Mouse (Mus musculus) embryonic facial prominence, embryonic 10.5 days (tissue): ENCODE measurements around the gene Krt23. TPM values are rescaled to one million over a fixed set of nuclear protein-coding genes. Genes with fewer than 3 reads are reported as not detected.

Experiments
- DNase-seq: peaks from one replicate; pipeline ENCODE4 v3.0.0-alpha.2; 2017; ENCODE audit warnings: low spot score
- H3K27ac ChIP-seq: fragments of 300-500 bp; sonication (generic); replicated peaks from 2 replicates; pipeline ENCODE4 v1.5.1; 2016; ENCODE audit warnings: mild to moderate bottlenecking
- H3K27me3 ChIP-seq: fragments of 300-500 bp; sonication (generic); replicated peaks from 2 replicates; pipeline ENCODE4 v1.6.1; 2016; ENCODE audit warnings: low read depth, mild to moderate bottlenecking; ENCODE audit not compliant: poor library complexity, severe bottlenecking
- H3K36me3 ChIP-seq: fragments of 300-500 bp; sonication (generic); replicated peaks from 2 replicates; pipeline ENCODE4 v1.6.1; 2016; ENCODE audit warnings: mild to moderate bottlenecking, moderate library complexity
- H3K4me1 ChIP-seq: fragments of 300-500 bp; sonication (generic); 2 replicates; pipeline ENCODE4 v1.6.1; 2016
- H3K4me3 ChIP-seq: fragments of 300-500 bp; sonication (generic); 2 replicates; pipeline ENCODE4 v1.5.1; 2016; ENCODE audit warnings: mild to moderate bottlenecking, moderate library complexity
- H3K9me3 ChIP-seq: fragments of 300-500 bp; sonication (generic); 2 replicates; pipeline ENCODE4 v1.6.1; 2016; ENCODE audit warnings: mild to moderate bottlenecking
- WGBS: fragments of 180-500 bp; shearing (Covaris S2); methylation state at CpG from one replicate; pipeline ENCODE4 v1.1.7; 2016; 5-methylcytosine and 5-hydroxymethylcytosine counted together
- polyA plus RNA-seq: library from polyadenylated mRNA; unstranded; fragments of >200 nt; fragmentation: Nextera tagmentation; extraction: Ambion mirVana; gene quantifications from 2 replicates; pipeline ENCODE4 v1.2.1, GENCODE M21; 2016

Gene Krt23
- polyA plus RNA-seq, 1 experiment from 2014 or later: 0.21 TPM

DNA sequence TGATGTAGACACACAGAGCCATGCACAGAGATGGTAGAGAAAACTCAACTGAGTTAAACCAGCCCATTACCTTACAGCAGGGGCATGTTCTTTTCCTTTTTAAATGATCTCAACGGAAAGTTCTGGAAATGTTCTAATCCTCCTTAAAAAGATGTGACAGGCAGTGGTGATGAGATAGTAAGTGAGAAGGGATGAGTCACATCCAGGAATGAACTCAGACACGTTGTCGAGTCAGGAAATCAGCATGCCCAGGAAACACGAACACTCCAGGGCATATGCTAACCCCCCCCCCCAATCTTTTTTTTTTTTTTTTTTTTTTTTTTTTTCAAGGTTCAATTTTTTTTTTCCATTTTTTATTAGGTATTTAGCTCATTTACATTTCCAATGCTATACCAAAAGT lies 20.5 kb downstream of the Krt23 start:
- no peak for DNase-seq
- no peak overlapping the region for H3K27ac ChIP-seq
- no peaks in the 10 kb centered on the region for H3K36me3 ChIP-seq
- H3K27me3 ChIP-seq: no peaks in the 10 kb centered on the region
- H3K9me3 ChIP-seq: no peaks in the 10 kb centered on the region
- no peaks in the 10 kb centered on the region for H3K4me1 ChIP-seq
- WGBS: 83% methylated on average over 4 of the region's 4 CpGs
- no peak overlapping the region for H3K4me3 ChIP-seq

DNA sequence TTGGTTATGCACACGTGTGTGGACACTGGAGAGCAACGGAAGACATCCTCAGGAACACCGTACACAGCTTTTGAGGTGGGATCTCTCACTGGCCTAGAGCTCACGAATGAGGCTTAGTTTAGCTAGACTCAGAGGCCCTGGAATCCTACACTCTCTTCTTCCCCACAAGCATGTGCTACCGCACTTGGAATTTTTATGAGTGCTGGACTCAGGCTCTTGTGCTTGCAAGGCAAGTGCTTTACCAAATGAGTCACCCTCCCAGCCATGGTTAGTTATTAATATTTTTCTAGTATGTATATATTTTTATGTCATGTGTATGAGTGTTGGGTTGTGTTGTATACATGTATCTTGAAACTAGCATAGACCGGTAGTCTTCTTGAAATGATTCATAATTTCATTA lies 21.0 kb downstream of the Krt23 start:
- Histone ChIP-seq H3K4me3 (no peak overlapping the region), H3K27me3 (no peaks in the 10 kb centered on the region), H3K36me3 (no peaks in the 10 kb centered on the region), H3K9me3 (no peaks in the 10 kb centered on the region), H3K27ac (no peak overlapping the region), H3K4me1 (no peaks in the 10 kb centered on the region)
- no peak for DNase-seq
- WGBS: 95% methylated on average over 6 of the region's 6 CpGs

DNA sequence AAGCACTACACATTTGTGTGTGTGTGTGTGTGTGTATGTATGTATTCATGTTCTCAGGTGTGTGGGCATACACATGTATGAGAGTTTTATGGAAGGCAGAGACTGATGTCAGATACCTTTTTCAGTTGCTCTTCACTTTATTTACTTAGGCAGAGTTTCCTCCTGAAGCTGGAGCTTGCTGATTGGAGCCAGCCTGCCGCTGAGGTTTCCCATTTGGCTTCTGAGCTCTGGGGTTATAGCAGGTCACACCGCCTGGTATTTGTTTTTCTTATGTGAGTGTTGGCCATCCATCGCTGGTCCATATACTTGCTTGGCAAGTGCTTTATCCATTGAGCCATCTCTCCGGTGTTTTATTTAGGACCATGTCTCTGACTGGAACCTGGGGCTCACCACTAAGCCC lies 23.7 kb downstream of the Krt23 start:
- DNase-seq: no peak
- H3K4me1 ChIP-seq: no peaks in the 10 kb centered on the region
- 84% methylated on average over 4 of the region's 4 CpGs for WGBS
- H3K9me3 ChIP-seq: no peaks in the 10 kb centered on the region
- H3K27me3 ChIP-seq: no peaks in the 10 kb centered on the region
- H3K4me3 ChIP-seq: no peak overlapping the region
- no peaks in the 10 kb centered on the region for H3K36me3 ChIP-seq
- no peak overlapping the region for H3K27ac ChIP-seq

DNA sequence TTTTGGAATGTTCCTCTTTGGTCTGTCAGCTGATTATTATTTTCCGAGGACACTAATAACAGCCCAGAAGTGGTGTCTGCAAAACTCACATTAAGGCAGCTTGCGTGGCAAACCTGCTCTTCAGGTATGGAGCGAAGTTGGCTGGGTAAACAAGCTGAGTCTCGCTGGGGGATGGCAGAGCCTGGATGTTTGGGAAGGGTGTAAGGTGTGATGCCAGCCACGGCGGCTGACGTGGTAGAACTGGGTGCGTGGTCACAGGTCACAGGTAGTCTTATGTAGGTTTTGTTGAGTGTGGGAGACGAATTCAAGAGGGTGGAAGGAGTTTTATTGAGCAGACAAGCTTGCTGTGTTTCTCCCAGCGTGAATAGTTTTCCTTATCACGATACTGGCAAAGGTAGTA lies 24.4 kb downstream of the Krt23 start:
- DNase-seq: no peak
- Histone ChIP-seq H3K9me3 (no peaks in the 10 kb centered on the region), H3K36me3 (no peaks in the 10 kb centered on the region), H3K4me3 (no peak overlapping the region), H3K27me3 (no peaks in the 10 kb centered on the region), H3K4me1 (no peaks in the 10 kb centered on the region), H3K27ac (no peak overlapping the region)
- WGBS: 87% methylated on average over 11 of the region's 11 CpGs

DNA sequence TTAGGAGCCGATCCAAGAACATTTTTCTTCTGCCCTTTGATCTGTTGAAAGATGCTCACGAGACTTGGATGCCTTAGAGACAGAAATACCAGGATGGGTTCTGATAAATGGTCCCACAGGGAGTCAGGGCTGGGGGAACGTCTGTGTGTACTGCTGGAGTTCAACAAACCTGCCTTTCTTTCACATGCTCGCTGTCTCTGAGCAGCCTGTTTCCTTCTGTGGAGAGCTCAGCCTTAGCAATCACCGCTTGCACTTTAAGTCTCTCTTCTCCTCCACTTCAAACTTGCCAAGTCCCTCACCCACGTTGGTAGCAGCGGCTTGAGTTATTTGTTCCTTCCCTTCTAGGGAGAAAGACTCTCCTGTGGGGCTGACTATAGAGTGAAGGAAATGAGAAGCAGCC lies 26.6 kb downstream of the Krt23 start:
- Histone ChIP-seq H3K4me1 (no peaks in the 10 kb centered on the region), H3K36me3 (no peaks in the 10 kb centered on the region), H3K4me3 (no peak overlapping the region), H3K27ac (no peak overlapping the region), H3K27me3 (no peaks in the 10 kb centered on the region), H3K9me3 (no peaks in the 10 kb centered on the region)
- 42% methylated on average over 7 of the region's 7 CpGs for WGBS
- no peak for DNase-seq

DNA sequence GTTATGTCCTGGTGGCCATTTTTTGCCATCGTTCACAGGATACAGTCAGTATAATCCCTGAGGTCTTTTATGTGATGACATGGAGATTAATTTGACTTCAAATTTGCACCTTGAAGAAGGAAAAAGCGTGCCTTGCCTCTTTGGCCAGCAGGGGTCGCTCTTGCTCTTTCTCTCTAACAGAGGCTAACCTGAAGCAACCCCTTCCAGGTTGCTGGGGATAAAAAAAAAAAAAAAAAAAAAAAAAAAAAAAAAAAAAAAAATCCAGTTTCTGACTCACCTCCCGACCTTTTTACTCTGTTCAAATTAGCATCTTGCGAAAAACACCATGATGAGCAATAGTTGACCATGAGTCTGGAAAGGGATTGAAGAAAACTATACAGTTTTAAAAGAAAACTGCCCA lies 28.1 kb downstream of the Krt23 start:
- DNase-seq: peak; percentile 87
- Histone ChIP-seq H3K9me3 (no peaks in the 10 kb centered on the region), H3K4me3 (no peak overlapping the region), H3K36me3 (no peaks in the 10 kb centered on the region), H3K27ac (no peak overlapping the region), H3K27me3 (no peaks in the 10 kb centered on the region), H3K4me1 (no peaks in the 10 kb centered on the region)
- 6% methylated on average over 5 of the region's 5 CpGs for WGBS

DNA sequence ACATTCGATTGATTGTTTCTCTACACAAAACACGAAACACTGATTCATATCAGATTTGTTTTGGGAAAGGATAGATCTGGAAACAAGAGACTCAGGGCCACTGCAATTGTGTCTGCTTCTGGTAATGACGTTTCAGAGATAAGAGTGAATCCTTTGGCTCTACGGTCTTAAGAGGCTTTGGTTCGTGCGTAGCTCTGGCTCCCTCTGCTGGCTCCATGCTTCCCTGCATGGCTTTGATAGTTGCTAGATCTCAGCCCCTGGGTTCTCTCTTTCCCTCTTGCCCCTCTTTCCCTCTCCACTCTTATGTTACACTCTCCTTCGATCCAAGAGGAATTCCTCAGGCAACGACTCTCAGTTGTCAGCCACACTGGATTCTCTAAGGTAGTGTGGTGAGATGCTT lies 29.8 kb downstream of the Krt23 start:
- WGBS: 12% methylated on average over 8 of the region's 8 CpGs
- H3K9me3 ChIP-seq: no peaks in the 10 kb centered on the region
- DNase-seq: peak; percentile 71
- no peaks in the 10 kb centered on the region for H3K4me1 ChIP-seq
- no peak overlapping the region for H3K27ac ChIP-seq
- H3K4me3 ChIP-seq: no peak overlapping the region
- no peaks in the 10 kb centered on the region for H3K36me3 ChIP-seq
- no peaks in the 10 kb centered on the region for H3K27me3 ChIP-seq

DNA sequence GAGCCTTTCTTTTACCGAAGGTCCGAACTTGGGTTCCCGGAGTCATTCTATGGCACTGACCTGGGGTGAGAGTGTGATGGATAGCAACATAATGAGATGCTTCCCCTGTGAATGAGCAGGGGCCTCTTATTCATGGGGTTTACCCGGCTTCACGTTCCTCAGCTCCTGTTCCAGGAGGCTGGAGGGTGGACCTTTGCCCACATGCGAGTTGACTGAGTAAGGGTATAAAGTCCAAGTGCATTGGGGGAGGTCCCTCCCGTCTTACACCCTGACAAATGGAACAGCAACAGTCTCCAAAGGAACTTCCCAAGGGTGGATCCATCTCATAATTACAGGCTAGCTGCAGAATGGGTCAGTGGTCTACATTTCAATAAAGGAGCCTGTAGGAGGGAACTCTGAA lies 31.2 kb downstream of the Krt23 start:
- Histone ChIP-seq H3K36me3 (no peaks in the 10 kb centered on the region), H3K9me3 (no peaks in the 10 kb centered on the region), H3K27me3 (no peaks in the 10 kb centered on the region), H3K4me3 (no peak overlapping the region), H3K27ac (no peak overlapping the region), H3K4me1 (peaks cover 3% of the 10 kb centered on the region; the same call in 1 of the 2 replicates)
- no peak for DNase-seq
- 74% methylated on average over 7 of the region's 7 CpGs for WGBS

DNA sequence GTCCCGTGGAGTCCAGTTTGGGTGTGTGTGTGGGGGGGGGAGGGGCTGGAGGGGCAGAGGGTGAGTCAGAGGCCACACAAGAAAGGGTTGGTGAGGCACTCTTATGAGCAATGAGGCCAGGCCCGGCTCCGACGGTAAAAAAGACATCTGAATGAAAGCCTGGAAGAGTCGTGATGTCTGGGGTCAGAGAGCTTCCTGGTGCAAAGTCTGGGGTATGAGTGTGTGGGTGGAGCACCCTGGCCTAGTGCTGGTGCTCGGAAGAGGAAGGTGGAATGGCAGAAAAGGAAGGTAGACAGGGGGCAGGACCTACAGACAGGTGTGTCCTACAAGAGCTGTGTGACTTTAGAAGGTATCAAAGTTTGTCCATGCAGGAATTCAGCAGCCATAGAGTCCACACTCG lies 34.0 kb downstream of the Krt23 start:
- no peaks in the 10 kb centered on the region for H3K36me3 ChIP-seq
- peaks cover 3% of the 10 kb centered on the region; the same call in 1 of the 2 replicates for H3K4me1 ChIP-seq
- WGBS: 77% methylated on average over 7 of the region's 7 CpGs
- H3K27ac ChIP-seq: no peak overlapping the region
- DNase-seq: no peak
- H3K4me3 ChIP-seq: no peak overlapping the region
- H3K27me3 ChIP-seq: no peaks in the 10 kb centered on the region
- H3K9me3 ChIP-seq: no peaks in the 10 kb centered on the region

DNA sequence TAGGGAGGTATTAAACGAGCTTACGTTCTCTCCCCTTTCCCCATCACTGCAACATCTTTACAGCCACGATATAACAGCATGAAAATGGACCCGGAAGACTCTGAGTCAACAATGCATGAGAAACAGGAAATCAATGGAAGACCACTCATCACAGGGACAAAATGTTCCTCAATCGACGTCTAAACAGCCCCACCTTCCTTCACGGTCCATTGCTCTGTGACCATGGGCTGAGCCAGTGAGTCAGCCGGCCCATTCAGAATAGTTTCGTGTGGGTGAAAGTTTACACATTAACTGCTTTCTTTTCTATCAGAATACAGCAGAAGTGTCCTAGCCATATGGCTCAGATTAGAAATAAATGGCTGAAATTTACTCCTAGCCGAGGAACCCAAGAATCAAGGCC lies 38.2 kb downstream of the Krt23 start:
- Histone ChIP-seq H3K36me3 (no peaks in the 10 kb centered on the region), H3K4me3 (no peak overlapping the region), H3K27me3 (no peaks in the 10 kb centered on the region), H3K27ac (no peak overlapping the region), H3K4me1 (peaks cover 3% of the 10 kb centered on the region; the same call in 1 of the 2 replicates), H3K9me3 (no peaks in the 10 kb centered on the region)
- WGBS: 80% methylated on average over 10 of the region's 10 CpGs
- DNase-seq: no peak

DNA sequence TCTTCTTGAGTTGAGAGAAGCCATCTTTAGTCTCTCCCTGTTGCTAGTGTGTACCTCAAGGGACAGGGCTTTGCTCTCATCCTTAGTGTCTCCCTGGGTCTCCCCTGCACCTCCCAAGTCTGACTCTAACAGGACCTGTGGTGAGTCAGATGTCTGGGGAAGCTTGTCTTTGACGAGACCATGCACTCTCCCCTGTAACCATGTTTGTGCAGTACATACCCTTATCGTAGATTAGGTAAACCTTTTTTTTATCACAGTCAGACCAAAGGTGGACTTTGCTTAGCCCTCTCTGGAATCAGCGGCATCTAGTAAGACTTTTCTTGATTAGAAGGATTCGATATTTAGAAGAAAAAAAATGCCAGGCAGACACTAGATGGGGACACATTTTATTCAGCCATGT lies 38.9 kb downstream of the Krt23 start:
- DNase-seq: no peak
- Histone ChIP-seq H3K4me1 (peaks cover 3% of the 10 kb centered on the region; the same call in 1 of the 2 replicates), H3K36me3 (no peaks in the 10 kb centered on the region), H3K27me3 (no peaks in the 10 kb centered on the region), H3K9me3 (no peaks in the 10 kb centered on the region), H3K27ac (no peak overlapping the region), H3K4me3 (no peak overlapping the region)
- WGBS: 91% methylated on average over 4 of the region's 4 CpGs

DNA sequence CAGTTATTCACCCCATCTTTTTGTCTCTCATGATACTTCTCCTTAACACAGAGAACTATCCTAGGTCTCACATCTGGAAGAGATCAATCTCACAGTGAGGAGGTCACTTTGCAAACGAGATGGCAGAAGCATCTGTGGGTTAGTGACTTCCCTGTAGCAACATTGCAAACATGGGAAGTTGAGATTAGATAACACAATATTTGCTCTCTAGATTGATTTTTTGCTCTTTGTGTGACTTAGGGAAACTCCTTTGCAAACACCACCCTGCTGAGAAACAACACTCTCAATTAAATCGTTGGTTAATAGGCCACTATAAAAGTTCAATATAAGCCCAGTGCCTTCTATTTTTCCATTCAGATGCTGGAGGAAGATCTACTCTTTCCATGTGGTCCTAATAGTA lies 44.2 kb downstream of the Krt23 start:
- Histone ChIP-seq H3K4me1 (no peaks in the 10 kb centered on the region), H3K36me3 (no peaks in the 10 kb centered on the region), H3K9me3 (no peaks in the 10 kb centered on the region), H3K27ac (no peak overlapping the region), H3K4me3 (no peak overlapping the region), H3K27me3 (no peaks in the 10 kb centered on the region)
- 54% methylated on average over 2 of the region's 2 CpGs for WGBS
- no peak for DNase-seq

DNA sequence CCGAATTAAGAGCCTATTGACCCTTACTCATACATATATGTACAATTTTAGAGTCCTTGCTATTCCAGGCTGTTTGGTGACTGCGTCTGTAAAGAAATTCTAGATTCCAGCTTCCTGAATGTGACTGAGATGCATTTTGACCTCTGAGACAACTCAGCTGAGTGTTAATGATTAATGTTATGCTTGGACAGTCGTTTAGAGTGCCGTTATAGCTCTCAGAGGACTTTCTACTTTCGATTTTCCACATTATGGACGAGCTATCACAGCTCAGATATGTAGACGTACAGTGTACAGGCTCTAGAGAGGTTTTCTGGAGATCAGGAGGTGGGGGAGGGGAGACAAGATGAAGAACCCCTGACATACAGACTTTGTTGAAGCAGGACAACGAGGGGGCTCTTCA lies 51.7 kb downstream of the Krt23 start:
- no peaks in the 10 kb centered on the region for H3K27me3 ChIP-seq
- H3K9me3 ChIP-seq: no peaks in the 10 kb centered on the region
- H3K27ac ChIP-seq: no peak overlapping the region
- WGBS: 78% methylated on average over 8 of the region's 8 CpGs
- no peaks in the 10 kb centered on the region for H3K36me3 ChIP-seq
- peaks cover 20% of the 10 kb centered on the region for H3K4me1 ChIP-seq
- no peak for DNase-seq
- H3K4me3 ChIP-seq: no peak overlapping the region

DNA sequence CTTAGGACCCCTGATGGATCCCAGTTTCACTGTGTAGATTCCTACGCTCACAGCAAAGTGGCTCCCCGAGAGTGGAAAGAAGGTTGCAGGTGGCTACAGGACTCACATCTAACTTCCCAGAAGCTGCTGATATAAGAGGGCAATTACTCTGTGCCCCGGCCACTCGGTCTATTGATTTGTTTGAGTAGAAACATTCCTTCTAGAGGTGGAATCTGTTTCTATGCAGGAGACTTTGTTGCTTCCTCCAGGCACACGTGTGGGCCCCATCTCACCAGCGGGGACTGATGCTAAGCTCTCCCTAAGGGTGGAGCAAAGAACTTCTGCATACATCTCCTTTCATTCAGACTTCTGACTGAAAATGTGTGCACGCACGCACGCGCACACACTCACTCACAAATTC lies 53.5 kb downstream of the Krt23 start:
- no peaks in the 10 kb centered on the region for H3K9me3 ChIP-seq
- 71% methylated on average over 10 of the region's 10 CpGs for WGBS
- no peak overlapping the region for H3K4me3 ChIP-seq
- H3K36me3 ChIP-seq: no peaks in the 10 kb centered on the region
- H3K27me3 ChIP-seq: no peaks in the 10 kb centered on the region
- H3K27ac ChIP-seq: no peak overlapping the region
- DNase-seq: no peak
- peaks cover 20% of the 10 kb centered on the region for H3K4me1 ChIP-seq
